Mouse (Mus musculus): ENCODE measurements around the gene Mdga1. TPM values are rescaled to one million over a fixed set of nuclear protein-coding genes. Genes with fewer than 3 reads are reported as not detected.

Mdga1 gene
- polyA plus RNA-seq, 1 experiment from 2014 or later: 3.3 TPM

- Histone ChIP-seq H3K4me3 (ENCODE audit: low read length) (no peak overlapping the region), H3K4me2 (ENCODE audit: low read depth, low read length) (no peak overlapping the region), H3K27me3 (ENCODE audit: control insufficient read depth, insufficient read depth, low read depth, low read length) (0 out of 2 replicates have a peak, but pooled peaks cover 2% of the 10 kb centered on the region), H3K4me1 (replicated peaks; ENCODE audit: control insufficient read depth, insufficient read depth, low read length) (no peaks in the 10 kb centered on the region), H3K27ac (ENCODE audit: low read length) (no peak overlapping the region), H3K9me3 (ENCODE audit: control insufficient read depth, low read length) (no peaks in the 10 kb centered on the region), H3K36me3 (ENCODE audit: control insufficient read depth, insufficient read depth, low read length) (no peaks in the 10 kb centered on the region), H3K9ac (ENCODE audit: low read length) (no peak overlapping the region)
- WGBS: 73% methylated on average over 13 of the region's 13 CpGs
- ATAC-seq (ENCODE audit: low read depth): no peak
Observed at GRCm38 (mm10) chr17:29849436-29849797, 120.5 kb downstream of the Mdga1 start.

GRCm38 (mm10) chr17:29848793-29849435, 121.0 kb downstream of the Mdga1 start:
- Histone ChIP-seq H3K9me3 (ENCODE audit: control insufficient read depth, low read length) (no peaks in the 10 kb centered on the region), H3K36me3 (ENCODE audit: control insufficient read depth, insufficient read depth, low read length) (no peaks in the 10 kb centered on the region), H3K4me2 (ENCODE audit: low read depth, low read length) (no peak overlapping the region), H3K4me3 (ENCODE audit: low read length) (no peak overlapping the region), H3K4me1 (replicated peaks; ENCODE audit: control insufficient read depth, insufficient read depth, low read length) (no peaks in the 10 kb centered on the region), H3K9ac (ENCODE audit: low read length) (no peak overlapping the region), H3K27me3 (ENCODE audit: control insufficient read depth, insufficient read depth, low read depth, low read length) (0 out of 2 replicates have a peak, but pooled peaks cover 2% of the 10 kb centered on the region), H3K27ac (ENCODE audit: low read length) (no peak overlapping the region)
- ATAC-seq (ENCODE audit: low read depth): no peak
- 43% methylated on average over 17 of the region's 17 CpGs for whole genome bisulfite sequencing

- Histone ChIP-seq H3K27ac (ENCODE audit: low read length) (no peak overlapping the region; the same call in 1 of the 2 replicates), H3K4me2 (ENCODE audit: low read depth, low read length) (no peak overlapping the region), H3K4me3 (ENCODE audit: low read length) (no peak overlapping the region), H3K4me1 (replicated peaks; ENCODE audit: control insufficient read depth, insufficient read depth, low read length) (peaks cover 3% of the 10 kb centered on the region), H3K9ac (ENCODE audit: low read length) (no peak overlapping the region), H3K9me3 (ENCODE audit: control insufficient read depth, low read length) (no peaks in the 10 kb centered on the region), H3K27me3 (ENCODE audit: control insufficient read depth, insufficient read depth, low read depth, low read length) (no peaks in the 10 kb centered on the region), H3K36me3 (ENCODE audit: control insufficient read depth, insufficient read depth, low read length) (no peaks in the 10 kb centered on the region)
- 37% methylated on average over 8 of the region's 8 CpGs for WGBS
- ATAC-seq (ENCODE audit: low read depth): peak; percentile 48
Observed at GRCm38 (mm10) chr17:29847291-29847690, 122.6 kb downstream of the Mdga1 start.

- no peak overlapping the region for H3K9ac ChIP-seq (ENCODE audit: low read length)
- peaks cover 10% of the 10 kb centered on the region for H3K4me1 ChIP-seq (replicated peaks; ENCODE audit: control insufficient read depth, insufficient read depth, low read length)
- no peaks in the 10 kb centered on the region for H3K27me3 ChIP-seq (ENCODE audit: control insufficient read depth, insufficient read depth, low read depth, low read length)
- H3K9me3 ChIP-seq (ENCODE audit: control insufficient read depth, low read length): no peaks in the 10 kb centered on the region
- 55% methylated on average over 15 of the region's 15 CpGs for WGBS
- H3K36me3 ChIP-seq (ENCODE audit: control insufficient read depth, insufficient read depth, low read length): no peaks in the 10 kb centered on the region
- H3K27ac ChIP-seq (ENCODE audit: low read length): no peak overlapping the region
- no peak overlapping the region for H3K4me2 ChIP-seq (ENCODE audit: low read depth, low read length)
- H3K4me3 ChIP-seq (ENCODE audit: low read length): no peak overlapping the region
- no peak for ATAC-seq (ENCODE audit: low read depth)
Observed at GRCm38 (mm10) chr17:29846284-29846683, 123.6 kb downstream of the Mdga1 start.

- Histone ChIP-seq H3K4me1 (replicated peaks; ENCODE audit: control insufficient read depth, insufficient read depth, low read length) (peaks cover 10% of the 10 kb centered on the region), H3K36me3 (ENCODE audit: control insufficient read depth, insufficient read depth, low read length) (no peaks in the 10 kb centered on the region), H3K9me3 (ENCODE audit: control insufficient read depth, low read length) (no peaks in the 10 kb centered on the region), H3K9ac (ENCODE audit: low read length) (no peak overlapping the region), H3K27ac (ENCODE audit: low read length) (no peak overlapping the region), H3K4me3 (ENCODE audit: low read length) (no peak overlapping the region), H3K4me2 (ENCODE audit: low read depth, low read length) (no peak overlapping the region), H3K27me3 (ENCODE audit: control insufficient read depth, insufficient read depth, low read depth, low read length) (no peaks in the 10 kb centered on the region)
- ATAC-seq (ENCODE audit: low read depth): no peak
- WGBS: 83% methylated on average over 6 of the region's 6 CpGs
Observed at GRCm38 (mm10) chr17:29844949-29845348, 124.9 kb downstream of the Mdga1 start.

- Histone ChIP-seq H3K27ac (ENCODE audit: low read length) (no peak overlapping the region), H3K4me3 (ENCODE audit: low read length) (no peak overlapping the region), H3K9me3 (ENCODE audit: control insufficient read depth, low read length) (no peaks in the 10 kb centered on the region), H3K36me3 (ENCODE audit: control insufficient read depth, insufficient read depth, low read length) (no peaks in the 10 kb centered on the region), H3K9ac (ENCODE audit: low read length) (no peak overlapping the region), H3K4me2 (ENCODE audit: low read depth, low read length) (no peak overlapping the region), H3K27me3 (ENCODE audit: control insufficient read depth, insufficient read depth, low read depth, low read length) (no peaks in the 10 kb centered on the region), H3K4me1 (replicated peaks; ENCODE audit: control insufficient read depth, insufficient read depth, low read length) (peaks cover 10% of the 10 kb centered on the region)
- 85% methylated on average over 7 of the region's 7 CpGs for WGBS
- no peak for ATAC-seq (ENCODE audit: low read depth)
Observed at GRCm38 (mm10) chr17:29843419-29844162, 126.3 kb downstream of the Mdga1 start.

- Histone ChIP-seq H3K27me3 (ENCODE audit: control insufficient read depth, insufficient read depth, low read depth, low read length) (no peaks in the 10 kb centered on the region), H3K27ac (ENCODE audit: low read length) (no peak overlapping the region), H3K4me3 (ENCODE audit: low read length) (peak overlapping the region; percentile 55), H3K4me2 (ENCODE audit: low read depth, low read length) (peak overlapping the region; percentile 93), H3K36me3 (ENCODE audit: control insufficient read depth, insufficient read depth, low read length) (no peaks in the 10 kb centered on the region), H3K9me3 (ENCODE audit: control insufficient read depth, low read length) (no peaks in the 10 kb centered on the region), H3K4me1 (replicated peaks; ENCODE audit: control insufficient read depth, insufficient read depth, low read length) (peaks cover 10% of the 10 kb centered on the region), H3K9ac (ENCODE audit: low read length) (peak overlapping the region; percentile 68)
- WGBS: 7% methylated on average over 46 of the region's 46 CpGs
- peak; percentile 74 for ATAC-seq (ENCODE audit: low read depth)
Observed at GRCm38 (mm10) chr17:29841781-29842690, 127.9 kb downstream of the Mdga1 start.

GRCm38 (mm10) chr17:29838029-29838428, 131.9 kb downstream of the Mdga1 start:
- Histone ChIP-seq H3K27ac (ENCODE audit: low read length) (no peak overlapping the region), H3K4me1 (replicated peaks; ENCODE audit: control insufficient read depth, insufficient read depth, low read length) (peaks cover 10% of the 10 kb centered on the region), H3K9ac (ENCODE audit: low read length) (no peak overlapping the region), H3K36me3 (ENCODE audit: control insufficient read depth, insufficient read depth, low read length) (no peaks in the 10 kb centered on the region), H3K9me3 (ENCODE audit: control insufficient read depth, low read length) (no peaks in the 10 kb centered on the region), H3K4me2 (ENCODE audit: low read depth, low read length) (no peak overlapping the region), H3K27me3 (ENCODE audit: control insufficient read depth, insufficient read depth, low read depth, low read length) (no peaks in the 10 kb centered on the region), H3K4me3 (ENCODE audit: low read length) (no peak overlapping the region)
- 34% methylated on average over 3 of the region's 3 CpGs for WGBS
- ATAC-seq (ENCODE audit: low read depth): 0 out of 2 replicates have a peak, but pooled peaks have one; percentile 26

- H3K4me2 ChIP-seq (ENCODE audit: low read depth, low read length): no peak overlapping the region
- no peak overlapping the region for H3K4me3 ChIP-seq (ENCODE audit: low read length)
- H3K27me3 ChIP-seq (ENCODE audit: control insufficient read depth, insufficient read depth, low read depth, low read length): no peaks in the 10 kb centered on the region
- H3K4me1 ChIP-seq (replicated peaks; ENCODE audit: control insufficient read depth, insufficient read depth, low read length): peaks cover 8% of the 10 kb centered on the region
- no peaks in the 10 kb centered on the region for H3K36me3 ChIP-seq (ENCODE audit: control insufficient read depth, insufficient read depth, low read length)
- no peak overlapping the region for H3K9ac ChIP-seq (ENCODE audit: low read length)
- H3K9me3 ChIP-seq (ENCODE audit: control insufficient read depth, low read length): no peaks in the 10 kb centered on the region
- WGBS: 54% methylated on average over 8 of the region's 8 CpGs
- H3K27ac ChIP-seq (ENCODE audit: low read length): no peak overlapping the region
- ATAC-seq (ENCODE audit: low read depth): no peak
Observed at GRCm38 (mm10) chr17:29837441-29837840, 132.4 kb downstream of the Mdga1 start.

Data from lung, embryonic 16.5 days (tissue).